Comparison of ENCODE assay signal across 10 mouse cellular contexts in genomic region chr5:144752432-144752831, GRCm38 (mm10). TPM values are rescaled to one million over a fixed set of nuclear protein-coding genes. Genes with fewer than 3 reads are reported as not detected.
A peak's percentile ranks its signal among the peaks of the same experiment; 100 is the strongest.
DNase-seq lines count a peak whose midpoint lies in the region; ATAC-seq and TF ChIP-seq lines count a peak whose summit lies in the region.
"Had no signal": no experiment of that assay in that cellular context is flagged by ENCODE, and none has a peak within 500 bp of the region (broad histone marks: within the 10 kb centered on the region; RNA-seq: fewer than 3 reads in every experiment).

No protein-coding gene starts in this region.

- no peaks in the 10 kb centered on the region for H3K36me3 ChIP-seq in limb, embryonic 13.5 days
- H3K36me3 ChIP-seq in stomach, postnatal 0 days (ENCODE audit: control insufficient read depth, insufficient read depth, low read length), result no peaks in the 10 kb centered on the region
- peaks cover 19% of the 10 kb centered on the region; the same call in 1 of the 2 replicates for H3K36me3 ChIP-seq in forebrain, embryonic 13.5 days (ENCODE audit: poor library complexity, severe bottlenecking)
- H3K36me3 ChIP-seq: lung, embryonic 15.5 days had no signal

- no peaks in the 10 kb centered on the region for H3K9me3 ChIP-seq in limb, embryonic 13.5 days
- H3K9me3 ChIP-seq in stomach, postnatal 0 days (ENCODE audit: control insufficient read depth, low read length), result no peaks in the 10 kb centered on the region
- H3K9me3 ChIP-seq in forebrain, embryonic 13.5 days (replicated peaks), result no peaks in the 10 kb centered on the region
- H3K9me3 ChIP-seq: lung, embryonic 15.5 days had no signal

- no peak for ATAC-seq in limb, embryonic 13.5 days (ENCODE audit: low FRiP score, low read depth)
- ATAC-seq in stomach, postnatal 0 days (ENCODE audit: low FRiP score, low TSS enrichment), result 0 out of 2 replicates have a peak, but pooled peaks have one; percentile 50
- no peak for ATAC-seq in forebrain, embryonic 13.5 days
- ATAC-seq: Patski had no signal

- H3K9ac ChIP-seq in limb, embryonic 13.5 days, result no peak overlapping the region
- no peak overlapping the region for H3K9ac ChIP-seq in stomach, postnatal 0 days (ENCODE audit: low read length)
- H3K9ac ChIP-seq in forebrain, embryonic 13.5 days, result no peak overlapping the region
- H3K9ac ChIP-seq: lung, embryonic 15.5 days had no signal

- DNase-seq in kidney, postnatal 10 days, result peak; percentile 32
- no peak for DNase-seq in kidney, postnatal 14 days
- peak; percentile 41 for DNase-seq in T-cell, adult 2 months (ENCODE audit: low spot score)
- DNase-seq in stomach, postnatal 0 days (ENCODE audit: low spot score), result peak; percentile 56
- no peak for DNase-seq in embryo, embryonic 9.5 days (ENCODE audit: extremely low spot score)
- DNase-seq in layer of hippocampus, postnatal 36 days, result no peak

- WGBS in limb, embryonic 13.5 days, result 9% methylated on average over 5 of the region's 5 CpGs
- 2% methylated on average over 5 of the region's 5 CpGs for WGBS in stomach, postnatal 0 days
- 19% methylated on average over 5 of the region's 5 CpGs for WGBS in forebrain, embryonic 13.5 days

- H3K27ac ChIP-seq in limb, embryonic 13.5 days, result no peak overlapping the region
- H3K27ac ChIP-seq in stomach, postnatal 0 days (replicated peaks), result no peak overlapping the region
- no peak overlapping the region for H3K27ac ChIP-seq in forebrain, embryonic 13.5 days
- H3K27ac ChIP-seq: lung, embryonic 15.5 days had no signal

- no peak for TF ChIP-seq EP300 in stomach, postnatal 0 days (optimal IDR thresholded peaks at IDR 0.05)

- peak; percentile 27; the same call in 1 of the 2 replicates for TF ChIP-seq CTCF in stomach, postnatal 0 days (IDR thresholded peaks at IDR 0.05; ENCODE audit: low read depth)

- no peaks in the 10 kb centered on the region for H3K27me3 ChIP-seq in limb, embryonic 13.5 days
- H3K27me3 ChIP-seq in stomach, postnatal 0 days (ENCODE audit: control insufficient read depth, insufficient read depth, low read length), result no peaks in the 10 kb centered on the region
- no peaks in the 10 kb centered on the region for H3K27me3 ChIP-seq in forebrain, embryonic 13.5 days
- H3K27me3 ChIP-seq: lung, embryonic 15.5 days; Patski had no signal

- peaks cover 5% of the 10 kb centered on the region; the same call in 1 of the 2 replicates for H3K4me1 ChIP-seq in limb, embryonic 13.5 days
- no peaks in the 10 kb centered on the region for H3K4me1 ChIP-seq in stomach, postnatal 0 days (replicated peaks; ENCODE audit: control insufficient read depth, insufficient read depth)
- peaks cover 2% of the 10 kb centered on the region; the same call in 1 of the 2 replicates for H3K4me1 ChIP-seq in forebrain, embryonic 13.5 days

- 0 out of 2 replicates have a peak overlapping the region, but pooled peaks have one; percentile 23 for H3K4me2 ChIP-seq in limb, embryonic 13.5 days (replicated peaks)
- no peak overlapping the region for H3K4me2 ChIP-seq in stomach, postnatal 0 days (replicated peaks; ENCODE audit: low read depth)
- H3K4me2 ChIP-seq in forebrain, embryonic 13.5 days, result no peak overlapping the region
- H3K4me2 ChIP-seq: lung, embryonic 15.5 days had no signal

- no peak overlapping the region for H3K4me3 ChIP-seq in limb, embryonic 13.5 days
- no peak overlapping the region for H3K4me3 ChIP-seq in stomach, postnatal 0 days (ENCODE audit: low read depth, low read length)
- H3K4me3 ChIP-seq in forebrain, embryonic 13.5 days, result no peak overlapping the region
- H3K4me3 ChIP-seq: lung, embryonic 15.5 days had no signal

RNA-seq across cellular contexts. Expression of gene Tmem130, which starts 9.2 kb away (rescaled TPM):
- 0.87 and 1.5 TPM in 2 replicates for polyA plus RNA-seq in limb, embryonic 13.5 days (2015; fragmentation: Nextera tagmentation; extraction: Ambion mirVana)
- 2.9 and 3.2 TPM in 2 replicates for polyA plus RNA-seq in stomach, postnatal 0 days (2015; fragmentation: Nextera tagmentation; extraction: Ambion mirVana)
- 79.2 and 94.8 TPM in 2 replicates for polyA plus RNA-seq in forebrain, embryonic 13.5 days (2015; fragmentation: Nextera tagmentation; extraction: Ambion mirVana)
- 100 to 1,000 TPM; 126 to 139 TPM for total RNA-seq in layer of hippocampus, postnatal 36 days (2021)

RNA-seq across cellular contexts. Expression of gene Trrap, which starts 15.1 kb away (rescaled TPM):
- polyA plus RNA-seq in limb, embryonic 13.5 days (2015; fragmentation: Nextera tagmentation; extraction: Ambion mirVana), result 88.8 and 90.8 TPM in 2 replicates
- polyA plus RNA-seq in stomach, postnatal 0 days (2015; fragmentation: Nextera tagmentation; extraction: Ambion mirVana), result 22.7 TPM in 2 replicates
- 80.9 and 82.1 TPM in 2 replicates for polyA plus RNA-seq in forebrain, embryonic 13.5 days (2015; fragmentation: Nextera tagmentation; extraction: Ambion mirVana)
- 100 to 1,000 TPM; 160 to 181 TPM for total RNA-seq in layer of hippocampus, postnatal 36 days (2021)

Comparison
In these comparisons a context has a peak if more than half of its experiments do, and no peak if none do; other contexts are left out.
1. DNase-seq: peak in kidney, postnatal 10 days (single experiment), T-cell, adult 2 months (single experiment) and stomach, postnatal 0 days (single experiment); none in kidney, postnatal 14 days (single experiment), embryo, embryonic 9.5 days (single experiment) and layer of hippocampus, postnatal 36 days (0 of 2).
2. RNA of gene Tmem130, which starts 9.2 kb away (polyA plus RNA-seq): 79.2 to 94.8 TPM in forebrain, embryonic 13.5 days; 2.9 to 3.2 TPM in stomach, postnatal 0 days and 0.87 to 1.5 TPM in limb, embryonic 13.5 days; every median in the first group is over 10 times any median in the second.